Mouse (Mus musculus) CH12.LX (cell line): ENCODE results near the gene Hspb11.

Experiments
- CTCF ChIP-seq, 2 experiments: IDR thresholded peaks in 1 of 2; conservative IDR thresholded peaks in 1 of 2; 2 replicates each; pipeline ENCODE4 v1.5.1; 2011 to 2012; ENCODE audit warnings: low read depth in 2 of 2, low read length in 2 of 2, improper control_type of control experiment in 1 of 2, inconsistent platforms in 1 of 2, mild to moderate bottlenecking in 1 of 2, moderate library complexity in 1 of 2
- MEF2A ChIP-seq: IDR thresholded peaks from 2 replicates; pipeline ENCODE4 v1.6.1; 2014; ENCODE audit warnings: low read depth, mild to moderate bottlenecking, inconsistent platforms, low read length, improper control_type of control experiment, borderline replicate concordance
- USF1 ChIP-seq: IDR thresholded peaks from 2 replicates; pipeline ENCODE4 v1.6.1; 2014; ENCODE audit warnings: low read depth, mild to moderate bottlenecking, inconsistent platforms, low read length, improper control_type of control experiment

DNA sequence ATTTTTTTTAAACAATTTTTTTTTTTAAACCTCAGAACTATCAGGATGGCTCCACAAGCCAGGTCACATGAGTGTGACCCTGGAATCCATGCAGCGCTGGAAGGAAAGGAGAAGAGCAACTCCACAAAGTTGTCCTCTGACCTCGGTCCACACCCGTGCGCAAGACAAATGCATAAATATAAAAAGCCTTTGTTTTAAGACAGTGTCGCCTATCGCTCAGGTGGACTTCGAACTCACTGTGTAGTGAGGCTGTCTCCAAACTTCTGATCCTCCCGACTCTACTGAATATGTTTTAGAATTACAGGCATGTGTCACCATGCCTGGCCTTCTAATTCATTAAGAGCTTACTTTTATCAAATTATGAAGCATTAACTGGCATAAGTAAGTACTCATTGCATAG, 75.1 kb downstream of the Hspb11 start:
- TF ChIP-seq CTCF (conservative IDR thresholded peaks at IDR 0.05 in 1 of 2, IDR thresholded peaks at IDR 0.05 in 1 of 2; ENCODE audit: low read depth in 2 of 2, low read length in 2 of 2) (no peak), MEF2A (no peak), USF1 (no peak)
